Mouse (Mus musculus): ENCODE data around the gene Zfyve1. TPM values are rescaled to one million over a fixed set of nuclear protein-coding genes. Genes with fewer than 3 reads are reported as not detected.

The Zfyve1 gene
- polyA plus RNA-seq, 1 experiment, result 16.8 TPM

DNA sequence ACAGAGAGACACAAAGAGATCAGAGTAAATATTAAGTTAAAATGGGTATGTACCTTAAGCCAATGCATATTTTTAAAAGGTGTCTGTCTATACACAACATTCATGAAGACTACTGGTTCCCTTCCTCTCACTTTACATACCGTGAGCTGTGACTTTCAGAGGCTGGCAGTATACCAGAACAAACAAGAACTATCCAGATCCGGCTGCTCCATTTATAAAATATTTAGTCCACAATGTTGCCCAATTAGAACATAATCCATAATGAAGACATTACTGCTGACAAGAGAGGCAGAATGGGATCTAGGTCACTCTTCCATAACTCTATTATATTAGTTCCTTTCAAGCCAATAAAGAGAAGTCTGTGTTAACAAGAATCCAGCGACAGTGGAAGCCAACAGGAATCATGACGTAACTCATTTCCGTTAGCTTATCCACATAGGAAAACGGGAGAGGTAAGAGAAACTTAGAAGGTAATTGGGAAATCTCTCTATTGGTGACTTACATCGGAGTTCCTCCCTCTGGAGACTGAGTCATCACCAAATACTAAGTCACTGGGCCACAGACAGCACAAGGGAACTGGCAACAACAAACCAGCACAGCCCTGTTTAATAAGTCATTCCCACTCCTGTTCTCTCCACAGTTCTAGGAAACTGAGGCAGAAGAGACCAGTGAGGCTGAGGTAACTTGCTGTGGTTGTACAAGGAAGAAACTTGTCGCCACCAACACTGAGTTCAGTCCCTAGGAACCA lies 5.1 kb downstream of the Zfyve1 start:
- TF ChIP-seq GATA1 (IDR thresholded peaks at IDR 0.05; ENCODE audit: low read length), result no peak

DNA sequence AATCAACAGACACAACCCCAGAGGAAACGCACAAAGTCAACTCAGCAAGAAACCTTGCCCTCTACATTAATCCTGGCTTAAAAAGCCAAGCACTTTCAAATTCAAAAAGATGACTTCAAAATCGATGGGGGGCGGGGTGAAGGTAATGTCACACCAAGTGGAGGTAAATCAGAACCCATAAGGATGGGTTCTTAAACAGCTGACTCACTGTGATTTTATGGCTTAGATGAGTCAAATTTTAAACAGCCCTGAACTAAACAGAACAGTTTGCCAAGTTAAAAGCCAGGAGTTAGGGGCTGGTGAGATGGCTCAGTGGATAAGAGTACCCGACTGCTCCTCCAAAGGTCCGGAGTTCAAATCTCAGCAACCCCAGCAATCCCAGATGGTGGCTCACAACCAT lies 10.4 kb downstream of the Zfyve1 start:
- TF ChIP-seq GATA1 (IDR thresholded peaks at IDR 0.05; ENCODE audit: low read length), result no peak

DNA sequence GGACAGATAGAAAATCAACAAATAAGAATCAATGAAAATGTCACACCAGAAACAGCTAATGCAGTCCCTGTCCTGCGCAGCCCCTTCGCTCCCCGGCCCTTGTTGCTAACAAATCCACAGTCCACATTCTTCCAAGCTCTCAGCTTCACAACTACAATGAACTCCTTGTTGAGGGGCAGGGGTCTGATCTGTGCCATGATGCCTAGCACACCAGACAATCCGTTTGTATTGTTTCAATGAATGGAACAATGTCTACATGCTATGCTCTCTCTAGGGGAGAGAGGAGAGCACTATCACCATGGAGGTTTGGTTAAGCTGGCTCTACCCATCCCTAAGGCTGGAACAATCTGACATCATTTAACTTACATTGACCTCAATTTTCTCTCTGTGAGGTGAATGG lies 14.3 kb downstream of the Zfyve1 start:
- TF ChIP-seq GATA1 (IDR thresholded peaks at IDR 0.05; ENCODE audit: low read length), result no peak

DNA sequence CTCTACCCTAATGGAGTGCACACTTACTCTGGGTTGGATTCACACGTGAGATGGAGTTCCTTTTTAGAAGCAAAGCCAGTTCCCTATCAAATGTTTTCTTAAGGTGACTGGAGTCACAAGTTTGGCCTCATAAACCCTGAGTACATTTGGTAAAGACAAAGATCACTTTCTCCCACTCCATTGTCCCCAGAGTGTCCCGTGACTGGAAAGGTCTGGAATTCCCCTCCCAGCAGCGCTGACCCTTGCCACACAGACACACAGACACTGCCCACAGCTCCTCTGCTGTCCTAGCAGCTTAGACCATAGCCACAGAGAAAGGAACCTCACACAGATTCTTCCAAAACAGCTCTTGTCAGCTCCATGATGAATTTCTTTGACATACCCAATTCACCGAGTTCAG lies 14.9 kb downstream of the Zfyve1 start:
- TF ChIP-seq GATA1 (IDR thresholded peaks at IDR 0.05; ENCODE audit: low read length), result no peak

DNA sequence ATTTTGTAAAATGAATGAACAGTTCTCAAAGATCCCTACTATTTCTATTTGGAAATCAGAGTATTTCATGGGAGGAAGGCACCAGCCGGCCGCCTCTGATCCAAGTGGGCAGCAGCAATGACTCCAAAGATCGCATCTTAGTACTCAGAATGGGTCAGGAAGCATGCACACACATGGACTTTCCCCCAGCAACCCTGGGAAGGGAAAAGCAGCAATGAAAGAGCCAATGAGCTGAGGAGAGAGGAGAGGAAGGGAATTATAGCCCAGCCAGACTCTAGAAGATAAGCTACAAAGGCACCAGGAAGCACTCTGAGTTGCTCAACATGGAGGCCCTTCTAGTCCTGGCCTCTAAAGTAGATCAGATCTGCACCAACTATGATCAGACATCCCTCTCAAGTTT lies 16.7 kb downstream of the Zfyve1 start:
- no peak for TF ChIP-seq GATA1 (IDR thresholded peaks at IDR 0.05; ENCODE audit: low read length)

DNA sequence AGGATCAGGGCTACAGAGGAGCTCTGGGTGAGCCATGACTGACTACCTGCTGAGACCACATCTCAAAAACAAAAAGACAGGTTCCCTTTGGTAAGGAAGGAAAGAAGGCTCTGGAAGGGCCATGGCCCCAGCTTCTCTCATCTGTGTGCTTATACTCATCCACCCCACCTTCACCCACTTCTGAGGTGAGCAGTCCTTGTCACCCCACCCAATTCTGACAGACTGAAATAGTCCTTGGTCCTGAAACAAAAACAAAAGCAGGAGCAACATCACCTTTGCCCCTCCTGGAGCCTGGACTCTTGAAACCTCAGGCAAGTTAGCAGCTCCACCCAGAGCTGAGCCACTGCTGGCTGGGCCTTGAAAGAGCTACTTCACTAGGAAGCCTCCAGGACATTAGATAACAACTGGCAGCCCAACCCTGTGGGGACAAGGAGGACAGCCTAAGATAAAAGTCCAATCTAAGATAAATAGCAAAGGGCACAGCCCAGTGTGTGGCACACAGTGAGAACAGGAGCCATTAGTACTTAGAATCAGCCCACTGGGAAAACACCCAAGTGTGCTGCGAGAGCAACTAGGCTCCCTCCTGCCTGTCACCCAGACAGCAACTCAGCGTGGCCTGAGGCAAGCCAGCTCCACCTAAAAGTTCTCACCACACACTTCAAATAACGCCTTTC lies 18.0 kb downstream of the Zfyve1 start:
- peak; percentile 76 for TF ChIP-seq GATA1 (IDR thresholded peaks at IDR 0.05; ENCODE audit: low read length)

DNA sequence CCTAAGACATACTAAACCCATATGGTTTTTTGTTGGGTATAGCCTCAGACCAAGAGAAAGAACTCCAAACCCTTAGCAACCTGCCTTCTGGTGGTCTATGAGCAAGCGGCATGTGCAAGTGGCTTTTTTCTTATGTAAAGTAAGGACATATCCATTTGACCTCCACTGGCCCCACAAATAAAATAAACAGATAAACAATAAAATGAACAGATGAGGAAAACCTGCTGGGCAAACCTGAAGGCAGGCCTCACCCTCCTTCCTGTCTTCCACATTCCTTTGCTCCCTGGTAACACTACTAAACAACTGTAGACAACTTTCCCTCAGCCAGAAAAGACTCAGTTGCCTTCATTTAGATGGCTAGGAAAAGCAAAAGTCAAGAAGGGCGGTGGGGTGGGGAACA lies 18.7 kb downstream of the Zfyve1 start:
- no peak for TF ChIP-seq GATA1 (IDR thresholded peaks at IDR 0.05; ENCODE audit: low read length)

DNA sequence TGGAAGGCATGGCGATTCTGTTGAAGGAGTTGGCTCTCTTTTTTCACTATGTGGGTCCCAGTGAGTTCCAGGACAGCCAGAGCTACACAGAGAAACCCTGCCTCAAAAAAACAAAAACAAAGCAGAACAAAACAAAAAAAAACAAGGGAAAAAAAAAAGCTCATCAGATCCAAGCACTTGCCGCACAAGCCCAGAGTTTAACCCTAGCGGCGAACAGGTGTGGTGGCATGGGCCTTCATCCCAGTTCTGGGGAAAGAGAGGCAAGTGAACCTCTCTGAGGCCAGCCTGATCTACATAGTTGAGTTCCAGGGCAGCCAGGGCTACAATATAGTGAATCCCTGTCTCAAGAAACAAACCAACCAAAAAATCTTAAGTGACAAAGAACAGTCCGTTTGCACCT lies 19.6 kb downstream of the Zfyve1 start:
- TF ChIP-seq GATA1 (IDR thresholded peaks at IDR 0.05; ENCODE audit: low read length), result no peak

DNA sequence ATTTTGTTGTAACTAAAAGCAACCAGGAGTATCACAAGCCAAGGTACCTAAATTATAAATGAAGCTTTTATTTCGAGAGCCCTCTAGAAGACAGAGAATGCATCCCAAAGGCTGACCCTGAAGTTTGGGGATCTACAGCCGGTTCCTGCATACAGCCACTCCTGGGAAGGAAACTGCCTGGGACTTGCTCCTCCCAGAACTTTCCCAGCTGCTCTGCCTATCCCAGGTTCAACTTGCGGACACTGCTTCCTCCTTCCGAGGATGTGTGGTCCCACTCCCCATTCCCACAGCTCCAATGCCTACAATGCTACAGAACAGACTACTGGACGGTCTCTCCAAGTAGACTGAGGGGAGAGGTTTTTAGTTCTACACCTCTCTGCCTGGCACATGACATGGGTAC lies 24.3 kb downstream of the Zfyve1 start:
- no peak for TF ChIP-seq GATA1 (IDR thresholded peaks at IDR 0.05; ENCODE audit: low read length)

DNA sequence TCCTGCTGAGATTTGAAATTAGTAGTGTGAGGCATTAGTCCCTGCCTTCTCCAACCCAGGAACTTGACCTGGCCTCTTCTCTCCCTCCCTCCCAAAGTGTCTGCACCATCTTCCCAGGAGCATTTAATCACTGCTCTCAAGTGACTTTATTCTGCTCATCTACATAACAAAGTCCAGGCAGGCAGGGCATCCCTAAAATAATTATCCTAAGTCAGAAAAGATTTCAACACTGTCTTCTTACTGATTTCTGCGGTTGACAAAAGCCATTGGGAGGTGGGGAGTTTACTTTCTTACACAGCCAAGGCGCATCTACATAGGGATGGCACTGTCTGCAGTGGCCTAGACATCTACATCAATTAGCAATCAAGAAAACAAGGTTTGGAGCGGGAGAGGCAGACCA lies 27.2 kb downstream of the Zfyve1 start:
- TF ChIP-seq GATA1 (IDR thresholded peaks at IDR 0.05; ENCODE audit: low read length), result no peak

DNA sequence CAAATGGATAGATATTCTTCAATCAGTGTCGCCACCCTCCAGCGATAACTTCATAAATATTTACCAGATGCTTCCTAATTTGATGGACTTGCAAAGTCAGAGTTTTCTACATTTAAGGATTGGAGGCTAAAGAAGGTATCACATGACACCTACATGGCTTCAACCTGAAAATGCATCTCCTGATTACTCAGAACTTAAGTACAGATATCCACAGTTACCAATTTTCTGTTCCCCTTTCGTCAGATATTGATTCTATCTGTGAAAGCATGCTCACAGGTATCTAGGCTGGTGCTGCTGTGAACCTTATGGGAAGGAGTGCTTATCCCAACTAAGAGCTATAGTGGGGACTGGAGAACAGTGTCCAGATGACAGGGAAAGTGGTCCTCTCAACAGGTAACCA lies 34.4 kb downstream of the Zfyve1 start:
- no peak for TF ChIP-seq GATA1 (IDR thresholded peaks at IDR 0.05; ENCODE audit: low read length)

DNA sequence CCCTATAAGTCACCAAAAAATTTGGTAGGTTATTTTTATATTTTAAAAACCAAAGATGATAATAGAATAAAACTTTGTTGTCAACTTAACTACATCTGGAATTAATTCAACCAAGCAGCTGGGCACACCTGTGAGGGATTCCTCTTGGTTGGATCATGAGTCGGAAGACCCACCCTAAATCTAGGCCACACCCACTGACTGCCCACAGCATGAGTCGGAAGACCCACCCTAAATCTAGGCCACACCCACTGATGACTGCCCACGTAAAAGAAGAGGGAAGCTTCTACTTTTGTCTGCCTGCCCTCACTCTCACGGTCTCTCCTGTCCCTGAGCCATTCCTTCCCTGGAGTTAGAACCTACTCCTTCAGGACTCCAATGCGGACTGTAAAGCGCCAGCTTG lies 36.8 kb downstream of the Zfyve1 start:
- no peak for TF ChIP-seq GATA1 (IDR thresholded peaks at IDR 0.05; ENCODE audit: low read length)

DNA sequence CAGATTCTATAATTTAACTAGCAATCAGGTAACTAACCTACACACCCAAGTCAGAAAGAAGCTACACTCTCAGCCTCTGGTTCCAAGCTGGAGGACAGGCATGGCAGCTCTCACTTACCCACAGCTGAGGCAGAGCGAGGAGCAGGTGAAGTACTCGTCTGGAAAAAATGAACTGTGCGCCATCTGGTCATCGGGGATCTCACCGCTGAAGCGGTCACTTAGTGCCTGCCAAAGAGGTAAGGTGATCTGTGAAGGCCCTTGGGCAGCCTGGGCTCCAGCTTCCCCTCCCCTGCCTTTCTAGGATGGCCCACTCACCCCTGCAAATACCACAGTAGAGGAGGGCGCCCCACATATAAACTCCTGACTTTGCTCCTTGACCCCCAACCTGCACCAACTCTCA lies 38.5 kb downstream of the Zfyve1 start:
- no peak for TF ChIP-seq GATA1 (IDR thresholded peaks at IDR 0.05; ENCODE audit: low read length)

DNA sequence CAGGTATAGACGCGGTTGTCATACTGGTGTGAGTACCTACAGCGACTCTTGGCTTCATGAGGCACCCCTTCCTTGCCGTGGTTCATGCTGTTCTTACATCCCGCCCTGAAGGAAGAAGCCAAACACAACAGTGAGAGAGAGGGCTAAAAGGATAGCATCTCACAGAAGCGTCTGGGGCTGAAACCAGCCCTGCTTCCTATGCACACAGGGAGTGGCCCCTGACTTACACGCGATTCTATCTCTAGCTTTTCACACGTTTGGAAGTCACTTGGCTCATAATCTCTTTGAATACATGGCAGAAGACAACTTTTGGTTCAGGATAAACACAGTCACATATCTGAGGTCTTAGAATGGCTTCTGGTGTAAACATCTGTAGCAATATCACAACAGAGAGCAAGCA lies 41.4 kb downstream of the Zfyve1 start:
- no peak for TF ChIP-seq GATA1 (IDR thresholded peaks at IDR 0.05; ENCODE audit: low read length)

DNA sequence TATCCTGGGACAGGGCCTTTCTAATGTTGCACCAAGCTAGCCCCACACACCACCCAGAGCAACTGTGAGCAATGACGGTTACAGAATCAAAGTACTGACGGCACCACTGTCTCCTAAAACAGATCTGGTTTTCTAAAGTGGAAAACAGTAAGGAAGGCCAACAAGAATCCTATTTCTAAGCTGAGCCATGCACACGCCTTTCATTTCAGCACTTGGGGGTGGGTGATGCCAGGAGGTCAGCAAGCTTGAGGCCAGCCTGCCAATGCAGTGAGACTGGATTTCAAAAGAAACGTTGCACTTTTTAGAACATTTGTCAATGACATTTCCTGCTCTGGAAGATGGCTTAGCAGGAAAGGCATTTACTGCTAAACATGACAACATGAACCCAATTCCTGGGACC lies 43.2 kb downstream of the Zfyve1 start:
- no peak for TF ChIP-seq GATA1 (IDR thresholded peaks at IDR 0.05; ENCODE audit: low read length)

DNA sequence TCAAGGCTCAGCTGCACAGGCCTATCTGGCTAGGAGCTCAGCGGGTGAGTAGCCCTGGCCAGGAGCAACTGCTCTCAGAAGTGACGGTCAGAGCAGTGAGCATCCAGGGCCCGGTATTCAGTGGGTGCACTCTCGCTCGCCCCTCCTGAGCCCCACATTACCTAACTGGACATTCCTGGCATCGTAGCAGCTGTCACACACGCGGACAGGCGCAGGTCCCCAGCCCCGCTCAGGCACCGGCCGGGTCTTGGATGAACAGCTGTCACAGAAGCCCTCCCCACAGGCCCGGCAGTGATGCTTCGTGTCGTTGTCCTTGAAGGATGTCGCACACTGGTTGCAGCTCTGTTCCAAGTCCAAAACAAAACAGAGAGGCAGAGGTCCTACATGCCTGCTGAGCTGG lies 45.7 kb downstream of the Zfyve1 start:
- no peak for TF ChIP-seq GATA1 (IDR thresholded peaks at IDR 0.05; ENCODE audit: low read length)

DNA sequence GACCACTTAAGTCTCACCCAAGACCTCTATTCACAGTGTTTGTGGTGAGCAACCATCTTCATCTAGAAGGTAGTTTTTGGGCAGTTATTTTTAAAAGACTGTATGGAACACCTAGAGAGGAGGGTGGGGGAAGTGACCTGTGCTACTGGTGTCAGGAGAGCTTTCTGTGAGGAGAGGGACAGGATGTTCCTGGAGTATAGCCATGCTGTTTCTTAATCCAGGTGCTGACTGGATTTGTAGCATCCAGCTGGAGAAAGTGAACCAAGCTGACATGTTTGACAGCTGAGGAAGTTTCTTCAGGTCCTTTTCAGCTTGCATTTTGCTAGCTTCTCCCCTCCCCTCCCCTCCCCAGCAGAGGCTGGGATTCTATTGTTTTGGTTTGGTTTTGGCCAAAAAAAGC lies 52.2 kb downstream of the Zfyve1 start:
- TF ChIP-seq GATA1 (IDR thresholded peaks at IDR 0.05; ENCODE audit: low read length), result no peak

Measured in G1E-ER4 (cell line).